Mouse (Mus musculus) lung, adult 18-20 months (tissue): ENCODE results near the gene Olfr1309.
"Not testable (repeated sequence)": the region's sequence is repeated elsewhere in the genome, so short reads cannot be mapped to it uniquely, and the experiment has no call there.

Experiments used
- DNase-seq, 2 experiments: peaks; one replicate each; pipeline ENCODE4 v3.0.0; 2022; ENCODE audit warnings: mixed read lengths in 2 of 2

Olfr1309 gene

DNA sequence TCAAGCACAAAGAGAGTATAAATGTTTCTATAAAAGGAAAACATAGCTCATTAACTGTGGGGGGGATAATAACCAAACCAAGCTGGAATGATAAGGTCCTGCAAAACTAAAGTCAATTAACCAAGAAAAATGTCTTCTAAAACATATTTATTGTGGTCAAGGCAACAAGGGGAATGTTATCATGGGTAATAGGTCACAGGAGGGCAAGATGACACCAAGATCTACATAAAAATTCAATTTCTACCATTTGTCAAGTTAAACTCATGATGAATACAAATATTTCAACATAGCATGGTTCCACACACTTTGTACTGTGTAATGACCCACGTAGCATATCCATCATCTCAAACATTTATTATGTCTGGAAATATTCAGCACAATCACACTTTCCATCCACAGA lies at the start of gene Olfr1309:
Olfr1309 (minus strand) TSS at position 101 of the 400 bp plus-strand sequence.
- DNase-seq, result no peak

GRCm38 (mm10) chr2:112026971-112027370 lies 36.9 kb upstream of the Olfr1309 start:
- not testable (repeated sequence) for DNase-seq

DNA sequence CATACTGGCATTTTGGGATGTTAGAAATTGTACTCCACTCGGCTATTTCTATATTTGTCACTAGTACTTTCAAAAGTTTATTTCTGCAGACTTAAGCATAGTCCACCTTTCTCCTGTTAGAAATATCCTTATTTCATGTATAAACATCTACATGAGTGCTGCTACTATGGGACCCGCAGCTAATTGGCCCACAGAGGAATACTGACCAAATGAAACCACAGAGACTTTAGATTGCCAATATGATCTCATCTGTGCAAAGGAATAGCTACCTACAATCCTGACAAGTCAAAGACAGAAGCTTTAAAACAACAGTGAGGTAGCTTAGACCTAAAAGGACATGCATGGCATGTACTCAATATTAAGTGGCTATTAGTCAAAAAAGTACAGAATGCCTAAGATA lies 34.2 kb upstream of the Olfr1309 start, which contains the start of gene Olfr1311:
Olfr1311 (minus strand) TSS at position 101 of the 400 bp plus-strand sequence.
- DNase-seq, result no peak

GRCm38 (mm10) chr2:112014900-112015299 lies 24.8 kb upstream of the Olfr1309 start:
- no peak for DNase-seq

- DNase-seq, result no peak
Observed at GRCm38 (mm10) chr2:112012608-112013007, 22.5 kb upstream of the Olfr1309 start, which contains the start of gene Olfr1310. Gene Olfr1310, minus strand, starts transcription at chr2:112012708.

- no peak for DNase-seq
Observed at GRCm38 (mm10) chr2:111964844-111965243, 25.2 kb downstream of the Olfr1309 start, which contains the start of gene Olfr1308. Gene Olfr1308, minus strand, starts transcription at chr2:111964944.

GRCm38 (mm10) chr2:111949340-111949739 lies 40.7 kb downstream of the Olfr1309 start, which contains the start of gene Olfr1307:
Gene Olfr1307, minus strand, starts transcription at chr2:111949440.
- DNase-seq, result no peak
